8 mouse cellular contexts compared by ENCODE assay signal in genomic region chr10:128210954-128211353, GRCm38 (mm10). TPM values are rescaled to one million over a fixed set of nuclear protein-coding genes. Genes with fewer than 3 reads are reported as not detected.
DNase-seq lines count a peak whose midpoint lies in the region; ATAC-seq and TF ChIP-seq lines count a peak whose summit lies in the region.

No protein-coding gene starts in this region.

- 0 out of 2 replicates have a peak, but pooled peaks have one; percentile 18 for ATAC-seq in embryonic facial prominence, embryonic 11.5 days (replicated peaks; ENCODE audit: insufficient number of reproducible peaks, low FRiP score, low TSS enrichment, low read depth)
- ATAC-seq in hindbrain, embryonic 16.5 days: no peak
- ATAC-seq in lung, postnatal 0 days: peak; percentile 19; the same call in 1 of the 2 replicates
- no peak for ATAC-seq in frontal cortex, adult (ENCODE audit: low TSS enrichment)

- peak overlapping the region; percentile 80 for H3K4me2 ChIP-seq in embryonic facial prominence, embryonic 11.5 days (ENCODE audit: low read depth, low read length)
- H3K4me2 ChIP-seq in hindbrain, embryonic 16.5 days (ENCODE audit: low read length): peak overlapping the region; percentile 97
- peak overlapping the region; percentile 75 for H3K4me2 ChIP-seq in lung, postnatal 0 days (replicated peaks; ENCODE audit: low read depth, low read length)

- H3K4me3 ChIP-seq in heart, adult 2 months: peak overlapping the region; percentile 61
- peak overlapping the region; percentile 64 for H3K4me3 ChIP-seq in embryonic facial prominence, embryonic 11.5 days (ENCODE audit: low read depth, low read length)
- H3K4me3 ChIP-seq in hindbrain, embryonic 16.5 days (ENCODE audit: low read length): peak overlapping the region; percentile 63
- peak overlapping the region; percentile 61 for H3K4me3 ChIP-seq in lung, postnatal 0 days (ENCODE audit: low read depth, low read length)

- H3K4me1 ChIP-seq in heart, adult 2 months (ENCODE audit: control insufficient read depth, insufficient read depth, low read length): peaks cover 3% of the 10 kb centered on the region
- peaks cover 2% of the 10 kb centered on the region; the same call in 1 of the 2 replicates for H3K4me1 ChIP-seq in embryonic facial prominence, embryonic 11.5 days (ENCODE audit: control insufficient read depth, insufficient read depth, low read length)
- peaks cover 13% of the 10 kb centered on the region for H3K4me1 ChIP-seq in hindbrain, embryonic 16.5 days (ENCODE audit: control insufficient read depth, insufficient read depth, low read depth, low read length)
- peaks cover 4% of the 10 kb centered on the region; the same call in 1 of the 2 replicates for H3K4me1 ChIP-seq in lung, postnatal 0 days (ENCODE audit: insufficient read depth, low read depth, low read length)

- no peaks in the 10 kb centered on the region for H3K79me2 ChIP-seq in heart, adult 2 months (replicated peaks; ENCODE audit: control insufficient read depth, insufficient read depth, low read length)

- H3K9me3 ChIP-seq in embryonic facial prominence, embryonic 11.5 days (replicated peaks; ENCODE audit: control insufficient read depth, low read length): no peaks in the 10 kb centered on the region
- no peaks in the 10 kb centered on the region for H3K9me3 ChIP-seq in hindbrain, embryonic 16.5 days (ENCODE audit: control insufficient read depth, low read length)
- H3K9me3 ChIP-seq in lung, postnatal 0 days (ENCODE audit: low read length): no peaks in the 10 kb centered on the region

- no peaks in the 10 kb centered on the region for H3K36me3 ChIP-seq in heart, adult 2 months (ENCODE audit: control insufficient read depth, insufficient read depth, low read length)
- H3K36me3 ChIP-seq in embryonic facial prominence, embryonic 11.5 days (replicated peaks; ENCODE audit: control insufficient read depth, insufficient read depth, low read depth, low read length): no peaks in the 10 kb centered on the region
- H3K36me3 ChIP-seq in hindbrain, embryonic 16.5 days (ENCODE audit: control insufficient read depth, insufficient read depth, low read length): 0 out of 2 replicates have a peak, but pooled peaks cover 2% of the 10 kb centered on the region
- H3K36me3 ChIP-seq in lung, postnatal 0 days (ENCODE audit: insufficient read depth, low read length): no peaks in the 10 kb centered on the region

- no peak for TF ChIP-seq CTCF in heart, adult 2 months (IDR thresholded peaks at IDR 0.05)
- no peak for TF ChIP-seq CTCF in lung, postnatal 0 days (IDR thresholded peaks at IDR 0.05)

- H3K27me3 ChIP-seq in heart, adult 2 months (ENCODE audit: control insufficient read depth, insufficient read depth, low read length): no peaks in the 10 kb centered on the region; the same call in 1 of the 2 replicates
- no peaks in the 10 kb centered on the region for H3K27me3 ChIP-seq in embryonic facial prominence, embryonic 11.5 days (ENCODE audit: control insufficient read depth, insufficient read depth, low read length)
- no peaks in the 10 kb centered on the region for H3K27me3 ChIP-seq in hindbrain, embryonic 16.5 days (replicated peaks; ENCODE audit: control insufficient read depth, insufficient read depth, low read length)
- no peaks in the 10 kb centered on the region for H3K27me3 ChIP-seq in lung, postnatal 0 days (replicated peaks; ENCODE audit: insufficient read depth, low read length)

- WGBS in heart, adult 2 months: 13% methylated on average over 14 of the region's 14 CpGs
- WGBS in embryonic facial prominence, embryonic 11.5 days: 29% methylated on average over 14 of the region's 14 CpGs
- WGBS in hindbrain, embryonic 16.5 days: 30% methylated on average over 14 of the region's 14 CpGs
- WGBS in lung, postnatal 0 days: 11% methylated on average over 14 of the region's 14 CpGs

- intact Hi-C loops in heart, adult 2 months (cut with DNase I): loop anchor here (2.0 kb wide), 1 partner anchor 16 kb away; the partner anchor contains the start of gene Gls2
- intact Hi-C loops in heart, postnatal 25 days (cut with DNase I): no loop called here

- peak overlapping the region; percentile 56 for H3K9ac ChIP-seq in heart, adult 2 months (ENCODE audit: low read depth, low read length)
- peak overlapping the region; percentile 73 for H3K9ac ChIP-seq in embryonic facial prominence, embryonic 11.5 days (replicated peaks; ENCODE audit: low read length)
- H3K9ac ChIP-seq in hindbrain, embryonic 16.5 days (ENCODE audit: low read depth, low read length): peak overlapping the region; percentile 65
- H3K9ac ChIP-seq in lung, postnatal 0 days (replicated peaks; ENCODE audit: low read depth): peak overlapping the region; percentile 32; the same call in 1 of the 2 replicates

- TF ChIP-seq POLR2A in heart, adult 2 months (IDR thresholded peaks at IDR 0.05; ENCODE audit: insufficient read depth, low read depth, low read length): no peak

- peak in 1 of 2 experiments; percentile 34 for DNase-seq in heart, adult 2 months
- DNase-seq in heart, postnatal 25 days (ENCODE audit: low spot score): no peak
- DNase-seq in CD4-positive helper T cell, adult 2 months (ENCODE audit: low read depth, low spot score): peak; percentile 25
- no peak for DNase-seq in embryonic facial prominence, embryonic 11.5 days (ENCODE audit: low spot score)
- no peak for DNase-seq in lung, postnatal 0 days (ENCODE audit: low spot score)
- no peak for DNase-seq in left cerebral cortex, adult 8-10 months (ENCODE audit: low spot score in 2 of 2)

- TF ChIP-seq EP300 in heart, adult 2 months (IDR thresholded peaks at IDR 0.05; ENCODE audit: insufficient read depth, low read depth, low read length): no peak
- TF ChIP-seq EP300 in lung, postnatal 0 days (IDR thresholded peaks at IDR 0.05): no peak

- H3K27ac ChIP-seq in heart, adult 2 months: peak overlapping the region; percentile 69
- H3K27ac ChIP-seq in embryonic facial prominence, embryonic 11.5 days (replicated peaks; ENCODE audit: low read depth, low read length): no peak overlapping the region
- no peak overlapping the region for H3K27ac ChIP-seq in hindbrain, embryonic 16.5 days (ENCODE audit: low read depth, low read length)
- no peak overlapping the region for H3K27ac ChIP-seq in lung, postnatal 0 days (ENCODE audit: low read length)

RNA-seq across cellular contexts. Expression of gene Spryd4, which starts 0.7 kb away (rescaled TPM):
- total RNA-seq in heart, adult 2 months (2021): 10 to 100 TPM; 35.0 to 37.5 TPM
- 32.1 and 48.4 TPM in 2 replicates for polyA plus RNA-seq in heart, adult 2 months (2012; rRNA removed)
- 10 to 100 TPM; 42.8 to 45.5 TPM for total RNA-seq in heart, postnatal 25 days (2021)
- polyA plus RNA-seq in embryonic facial prominence, embryonic 11.5 days (2014; fragmentation: Nextera tagmentation; extraction: Ambion mirVana): 30.7 and 33.7 TPM in 2 replicates
- 23.6 and 25.5 TPM in 2 replicates for polyA plus RNA-seq in hindbrain, embryonic 16.5 days (2015; fragmentation: Nextera tagmentation; extraction: Ambion mirVana)
- polyA plus RNA-seq in lung, postnatal 0 days (2015; fragmentation: Nextera tagmentation; extraction: Ambion mirVana): 16.0 and 16.9 TPM in 2 replicates
- 1 to 10 TPM; 8.4 to 9.4 (median 9.2) TPM for total RNA-seq in left cerebral cortex, adult 8-10 months (2022)

RNA-seq across cellular contexts. Expression of gene Mip, which starts 14.7 kb away (rescaled TPM):
- total RNA-seq in heart, adult 2 months (2021): not detected
- not detected in 2 replicates for polyA plus RNA-seq in heart, adult 2 months (2012; rRNA removed)
- not detected for total RNA-seq in heart, postnatal 25 days (2021)
- 0.45 TPM in 1 of 2 replicates, not detected in the other for polyA plus RNA-seq in embryonic facial prominence, embryonic 11.5 days (2014; fragmentation: Nextera tagmentation; extraction: Ambion mirVana)
- 0.11 and 0.24 TPM in 2 replicates for polyA plus RNA-seq in hindbrain, embryonic 16.5 days (2015; fragmentation: Nextera tagmentation; extraction: Ambion mirVana)
- polyA plus RNA-seq in lung, postnatal 0 days (2015; fragmentation: Nextera tagmentation; extraction: Ambion mirVana): not detected in 2 replicates
- total RNA-seq in left cerebral cortex, adult 8-10 months (2022): not detected

RNA-seq across cellular contexts. Expression of gene Gls2, which starts 16.7 kb away (rescaled TPM):
- under 1 TPM; 0.75 to 0.78 TPM for total RNA-seq in heart, adult 2 months (2021)
- 1.00 and 1.4 TPM in 2 replicates for polyA plus RNA-seq in heart, adult 2 months (2012; rRNA removed)
- 1 to 10 TPM in 1 of 2 experiments, under 1 TPM in 1; 0.94 to 1.1 TPM for total RNA-seq in heart, postnatal 25 days (2021)
- 0.76 and 1.2 TPM in 2 replicates for polyA plus RNA-seq in embryonic facial prominence, embryonic 11.5 days (2014; fragmentation: Nextera tagmentation; extraction: Ambion mirVana)
- polyA plus RNA-seq in hindbrain, embryonic 16.5 days (2015; fragmentation: Nextera tagmentation; extraction: Ambion mirVana): 1.8 and 2.4 TPM in 2 replicates
- 0.82 and 0.92 TPM in 2 replicates for polyA plus RNA-seq in lung, postnatal 0 days (2015; fragmentation: Nextera tagmentation; extraction: Ambion mirVana)
- 10 to 100 TPM; 32.6 to 36.0 (median 34.0) TPM for total RNA-seq in left cerebral cortex, adult 8-10 months (2022)

RNA-seq across cellular contexts. Expression of gene Timeless, which starts 20.9 kb away (rescaled TPM):
- 1 to 10 TPM; 6.5 to 7.6 TPM for total RNA-seq in heart, adult 2 months (2021)
- polyA plus RNA-seq in heart, adult 2 months (2012; rRNA removed): 5.7 and 9.6 TPM in 2 replicates
- 1 to 10 TPM; 7.7 to 8.8 TPM for total RNA-seq in heart, postnatal 25 days (2021)
- polyA plus RNA-seq in embryonic facial prominence, embryonic 11.5 days (2014; fragmentation: Nextera tagmentation; extraction: Ambion mirVana): 64.2 and 66.6 TPM in 2 replicates
- 19.7 and 22.4 TPM in 2 replicates for polyA plus RNA-seq in hindbrain, embryonic 16.5 days (2015; fragmentation: Nextera tagmentation; extraction: Ambion mirVana)
- 11.2 and 14.5 TPM in 2 replicates for polyA plus RNA-seq in lung, postnatal 0 days (2015; fragmentation: Nextera tagmentation; extraction: Ambion mirVana)
- total RNA-seq in left cerebral cortex, adult 8-10 months (2022): 1 to 10 TPM; 6.4 to 9.9 (median 7.8) TPM

RNA-seq across cellular contexts. Expression of gene Rbms2, which starts 30.9 kb away (rescaled TPM):
- total RNA-seq in heart, adult 2 months (2021): 10 to 100 TPM; 91.9 to 94.7 TPM
- polyA plus RNA-seq in heart, adult 2 months (2012; rRNA removed): 98.4 and 108 TPM in 2 replicates
- total RNA-seq in heart, postnatal 25 days (2021): 10 to 100 TPM; 82.2 to 88.4 TPM
- 24.5 and 24.6 TPM in 2 replicates for polyA plus RNA-seq in embryonic facial prominence, embryonic 11.5 days (2014; fragmentation: Nextera tagmentation; extraction: Ambion mirVana)
- polyA plus RNA-seq in hindbrain, embryonic 16.5 days (2015; fragmentation: Nextera tagmentation; extraction: Ambion mirVana): 8.2 and 10.7 TPM in 2 replicates
- 26.4 and 28.3 TPM in 2 replicates for polyA plus RNA-seq in lung, postnatal 0 days (2015; fragmentation: Nextera tagmentation; extraction: Ambion mirVana)
- 10 to 100 TPM; 14.3 to 18.7 (median 17.1) TPM for total RNA-seq in left cerebral cortex, adult 8-10 months (2022)

Comparison
In these comparisons a context has a peak if more than half of its experiments do, and no peak if none do; other contexts are left out.
1. ATAC-seq: peak in embryonic facial prominence, embryonic 11.5 days (single experiment) and lung, postnatal 0 days (single experiment); none in hindbrain, embryonic 16.5 days (single experiment) and frontal cortex, adult (single experiment).
2. Peak in every context shown above with its lines, with median percentiles within 50 percentile points of each other: H3K4me3 ChIP-seq, H3K9ac ChIP-seq and H3K4me2 ChIP-seq.